Mouse (Mus musculus) limb, embryonic 13.5 days (tissue): Measurements from ENCODE around the gene Habp4. TPM values are rescaled to one million over a fixed set of nuclear protein-coding genes. Genes with fewer than 3 reads are reported as not detected.

ENCODE experiments used
- ATAC-seq: fragments of 200-750 bp; cut with Nextera tagmentation; 2 replicates; pipeline ENCODE4 v1.8.0; 2017; ENCODE audit warnings: low read depth, moderate number of reproducible peaks, moderate TSS enrichment; ENCODE audit not compliant: low FRiP score
- H3K27ac ChIP-seq: fragments of 300-500 bp; sonication (generic); 2 replicates; pipeline ENCODE4 v1.5.1; 2015; ENCODE audit warnings: inconsistent platforms, mild to moderate bottlenecking, moderate library complexity
- H3K27me3 ChIP-seq: fragments of 300-500 bp; sonication (generic); 2 replicates; pipeline ENCODE4 v1.6.1; 2015; ENCODE audit warnings: mild to moderate bottlenecking, inconsistent platforms
- H3K36me3 ChIP-seq: fragments of 300-500 bp; sonication (generic); 2 replicates; pipeline ENCODE4 v1.6.1; 2015; ENCODE audit warnings: inconsistent platforms, mild to moderate bottlenecking, moderate library complexity
- H3K4me1 ChIP-seq: fragments of 300-500 bp; sonication (generic); 2 replicates; pipeline ENCODE4 v1.6.1; 2015; ENCODE audit warnings: inconsistent platforms
- H3K4me2 ChIP-seq: fragments of 300-500 bp; sonication (generic); replicated peaks from 2 replicates; pipeline ENCODE4 v1.6.1; 2015; ENCODE audit warnings: inconsistent platforms, mild to moderate bottlenecking, moderate library complexity
- H3K4me3 ChIP-seq: fragments of 300-500 bp; sonication (generic); 2 replicates; pipeline ENCODE4 v1.5.1; 2015; ENCODE audit warnings: moderate library complexity, mild to moderate bottlenecking, inconsistent platforms
- H3K9ac ChIP-seq: fragments of 300-500 bp; sonication (generic); 2 replicates; pipeline ENCODE4 v1.6.1; 2015; ENCODE audit warnings: mild to moderate bottlenecking, inconsistent platforms
- H3K9me3 ChIP-seq: fragments of 300-500 bp; sonication (generic); 2 replicates; pipeline ENCODE4 v1.6.1; 2016; ENCODE audit warnings: inconsistent platforms
- WGBS: fragments of 180-500 bp; shearing (Covaris S2); methylation state at CpG from one replicate; pipeline ENCODE4 v1.1.7; 2015; 5-methylcytosine and 5-hydroxymethylcytosine counted together
- polyA plus RNA-seq: library from polyadenylated mRNA; unstranded; fragments of >200 nt; fragmentation: Nextera tagmentation; extraction: Ambion mirVana; gene quantifications from 2 replicates; pipeline ENCODE4 v1.2.1, GENCODE M21; 2015

Gene Habp4
- polyA plus RNA-seq, 1 experiment from 2014 or later = 28.2 TPM

GRCm38 (mm10) chr13:64153083-64153682 lies 8.4 kb upstream of the Habp4 start, which contains the start of gene Zfp367:
Gene Zfp367 (minus strand): TSS chr13:64153202.
- peak; percentile 96 for ATAC-seq
- under 1% methylated on average over 56 of the region's 56 CpGs for WGBS
- Histone ChIP-seq H3K27me3 (no peaks in the 10 kb centered on the region; the same call in 1 of the 2 replicates), H3K36me3 (no peaks in the 10 kb centered on the region), H3K4me3 (peak within 1 kb of the TSS; percentile 90), H3K9me3 (no peaks in the 10 kb centered on the region), H3K27ac (peak within 1 kb of the TSS; percentile 80), H3K4me2 (peak within 1 kb of the TSS; percentile 89), H3K9ac (peak within 1 kb of the TSS; percentile 83), H3K4me1 (peaks cover 36% of the 10 kb centered on the region)

- peak overlapping the region; percentile 89 for H3K4me2 ChIP-seq
- peak overlapping the region; percentile 39; the same call in 1 of the 2 replicates for H3K27ac ChIP-seq
- H3K36me3 ChIP-seq = no peaks in the 10 kb centered on the region
- ATAC-seq = peak; percentile 31
- peaks cover 36% of the 10 kb centered on the region for H3K4me1 ChIP-seq
- H3K27me3 ChIP-seq = no peaks in the 10 kb centered on the region; the same call in 1 of the 2 replicates
- peak overlapping the region; percentile 90 for H3K4me3 ChIP-seq
- H3K9me3 ChIP-seq = no peaks in the 10 kb centered on the region
- under 1% methylated on average over 18 of the region's 18 CpGs for WGBS
- H3K9ac ChIP-seq = peak overlapping the region; percentile 43; the same call in 1 of the 2 replicates
Observed at GRCm38 (mm10) chr13:64153751-64154267, 7.8 kb upstream of the Habp4 start.

GRCm38 (mm10) chr13:64154651-64155050 lies 7.0 kb upstream of the Habp4 start:
- Histone ChIP-seq H3K27ac (no peak overlapping the region), H3K27me3 (no peaks in the 10 kb centered on the region; the same call in 1 of the 2 replicates), H3K4me1 (peaks cover 33% of the 10 kb centered on the region), H3K4me3 (no peak overlapping the region), H3K36me3 (no peaks in the 10 kb centered on the region), H3K9me3 (no peaks in the 10 kb centered on the region), H3K4me2 (no peak overlapping the region), H3K9ac (no peak overlapping the region)
- 48% methylated on average over 2 of the region's 2 CpGs for WGBS
- ATAC-seq = no peak

- WGBS = 24% methylated on average over 1 of the region's 1 CpGs
- no peak for ATAC-seq
- Histone ChIP-seq H3K27me3 (no peaks in the 10 kb centered on the region; the same call in 1 of the 2 replicates), H3K27ac (no peak overlapping the region), H3K9ac (no peak overlapping the region), H3K4me2 (no peak overlapping the region), H3K4me1 (peaks cover 30% of the 10 kb centered on the region), H3K9me3 (no peaks in the 10 kb centered on the region), H3K36me3 (no peaks in the 10 kb centered on the region), H3K4me3 (no peak overlapping the region)
Observed at GRCm38 (mm10) chr13:64155171-64155571, 6.5 kb upstream of the Habp4 start.

- Histone ChIP-seq H3K9me3 (no peaks in the 10 kb centered on the region), H3K9ac (no peak overlapping the region), H3K4me1 (peaks cover 20% of the 10 kb centered on the region), H3K4me2 (no peak overlapping the region), H3K36me3 (no peaks in the 10 kb centered on the region), H3K27ac (no peak overlapping the region), H3K4me3 (no peak overlapping the region), H3K27me3 (no peaks in the 10 kb centered on the region; the same call in 1 of the 2 replicates)
- ATAC-seq = no peak
Observed at GRCm38 (mm10) chr13:64156966-64157365, 4.7 kb upstream of the Habp4 start.

DNA sequence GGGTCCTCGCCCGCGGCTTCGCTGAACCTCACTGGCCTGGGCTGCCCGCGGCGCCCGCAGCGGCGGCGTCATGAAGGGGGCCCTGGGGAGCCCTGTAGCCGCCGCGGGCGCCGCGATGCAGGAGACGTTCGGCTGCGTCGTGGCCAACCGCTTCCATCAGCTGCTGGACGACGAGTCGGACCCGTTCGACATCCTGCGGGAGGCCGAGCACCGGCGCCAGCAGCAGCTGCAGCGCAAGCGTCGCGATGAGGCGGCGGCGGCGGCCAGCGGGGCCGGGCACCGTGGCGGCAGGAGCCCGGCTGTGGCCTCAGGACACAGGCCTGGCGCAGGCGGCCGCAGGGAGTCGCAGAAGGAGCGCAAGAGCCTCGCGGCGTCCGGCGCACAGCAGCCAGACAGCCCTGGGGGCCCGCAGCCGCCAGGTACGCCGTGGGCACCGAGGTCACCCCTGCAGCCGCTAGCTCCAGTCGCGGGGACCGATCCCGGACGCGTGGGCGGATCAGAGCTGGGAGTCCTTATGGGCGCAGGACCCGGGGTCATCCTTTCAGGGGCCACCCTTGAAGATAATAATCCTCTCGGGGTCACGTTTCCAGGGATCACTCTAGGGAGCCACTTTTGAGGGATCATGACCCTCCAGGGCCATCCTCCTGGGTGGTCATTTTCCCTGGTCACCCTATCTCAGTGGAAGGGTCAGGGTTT lies 440 bp downstream of the Habp4 start:
- Histone ChIP-seq H3K36me3 (peaks cover 19% of the 10 kb centered on the region), H3K9ac (peak overlapping the region; percentile 85), H3K4me1 (peaks cover 16% of the 10 kb centered on the region), H3K27me3 (no peaks in the 10 kb centered on the region; the same call in 1 of the 2 replicates), H3K4me3 (peak overlapping the region; percentile 70), H3K9me3 (peaks cover 17% of the 10 kb centered on the region), H3K27ac (peak overlapping the region; percentile 73; the same call in 1 of the 2 replicates), H3K4me2 (peak overlapping the region; percentile 98)
- WGBS = under 1% methylated on average over 70 of the region's 71 CpGs
- ATAC-seq = no peak; the same call in 1 of the 2 replicates

- WGBS = 1% methylated on average over 14 of the region's 14 CpGs
- Histone ChIP-seq H3K36me3 (peaks cover 24% of the 10 kb centered on the region), H3K4me2 (peak overlapping the region; percentile 98), H3K9ac (peak overlapping the region; percentile 85), H3K27ac (0 out of 2 replicates have a peak overlapping the region, but pooled peaks have one; percentile 10), H3K9me3 (peaks cover 22% of the 10 kb centered on the region), H3K4me3 (peak overlapping the region; percentile 70), H3K27me3 (no peaks in the 10 kb centered on the region; the same call in 1 of the 2 replicates), H3K4me1 (peaks cover 16% of the 10 kb centered on the region)
- ATAC-seq = no peak
Observed at GRCm38 (mm10) chr13:64162626-64163025, 1.0 kb downstream of the Habp4 start.

DNA sequence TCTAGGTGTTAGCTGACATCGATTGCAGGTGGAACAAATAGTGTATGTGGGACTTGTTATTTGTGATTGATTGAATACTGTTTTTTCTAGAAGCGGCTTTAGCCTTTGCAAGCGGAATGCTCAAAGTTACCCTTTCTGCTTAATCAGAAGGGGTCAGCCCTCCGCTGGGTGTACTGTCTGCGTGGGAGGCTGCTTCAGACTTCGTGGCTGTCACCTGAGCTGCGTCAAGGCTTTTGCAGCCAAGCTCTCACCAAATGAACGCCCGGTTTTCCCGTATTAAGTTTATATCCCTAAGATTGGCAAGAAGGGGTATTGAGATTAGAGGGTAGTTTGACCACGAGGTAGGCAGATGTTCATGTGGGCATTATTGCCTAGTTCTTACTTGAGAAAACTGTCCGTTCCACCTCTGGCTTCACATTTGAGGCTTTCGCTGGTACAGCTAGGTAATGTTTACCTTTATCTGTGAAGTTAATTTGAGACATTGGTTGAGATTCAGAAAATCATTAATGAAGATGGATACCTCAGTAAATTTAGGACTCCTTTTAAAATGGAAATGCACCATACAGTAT lies 1.6 kb downstream of the Habp4 start:
- Histone ChIP-seq H3K9ac (peak overlapping the region; percentile 85), H3K4me3 (peak overlapping the region; percentile 70), H3K27ac (no peak overlapping the region), H3K9me3 (peaks cover 26% of the 10 kb centered on the region), H3K27me3 (no peaks in the 10 kb centered on the region; the same call in 1 of the 2 replicates), H3K36me3 (peaks cover 27% of the 10 kb centered on the region), H3K4me2 (peak overlapping the region; percentile 98), H3K4me1 (peaks cover 16% of the 10 kb centered on the region)
- ATAC-seq = no peak
- WGBS = 33% methylated on average over 13 of the region's 13 CpGs

DNA sequence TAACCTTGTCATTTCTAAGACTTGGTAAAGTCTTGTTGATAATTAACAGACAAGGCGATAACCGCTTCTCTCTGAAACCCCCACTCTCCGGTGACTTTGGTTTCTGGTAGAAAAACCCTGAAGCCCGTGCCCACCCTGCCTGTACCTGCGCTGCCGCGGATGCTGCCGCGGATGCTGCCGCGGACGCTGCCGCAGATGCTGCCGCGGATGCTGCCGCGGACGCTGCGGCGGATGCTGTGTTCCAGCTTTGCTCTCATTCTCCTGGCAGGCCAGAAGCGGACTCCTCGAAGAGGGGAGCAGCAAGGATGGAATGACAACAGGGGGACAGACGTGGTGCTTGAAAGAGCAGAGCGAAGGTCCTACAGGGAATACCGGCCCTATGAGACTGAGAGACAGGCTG lies 8.1 kb downstream of the Habp4 start:
- Histone ChIP-seq H3K27me3 (no peaks in the 10 kb centered on the region), H3K4me3 (no peak overlapping the region), H3K9ac (no peak overlapping the region), H3K36me3 (peaks cover 91% of the 10 kb centered on the region), H3K27ac (no peak overlapping the region), H3K9me3 (peaks cover 74% of the 10 kb centered on the region), H3K4me1 (no peaks in the 10 kb centered on the region), H3K4me2 (no peak overlapping the region)
- no peak for ATAC-seq
- WGBS = 97% methylated on average over 25 of the region's 25 CpGs

GRCm38 (mm10) chr13:64178000-64178399 lies 16.4 kb downstream of the Habp4 start:
- Histone ChIP-seq H3K4me1 (no peaks in the 10 kb centered on the region), H3K9ac (no peak overlapping the region), H3K27ac (no peak overlapping the region), H3K27me3 (no peaks in the 10 kb centered on the region), H3K36me3 (peaks cover 76% of the 10 kb centered on the region), H3K4me2 (no peak overlapping the region), H3K4me3 (no peak overlapping the region), H3K9me3 (peaks cover 2% of the 10 kb centered on the region; the same call in 1 of the 2 replicates)
- WGBS = 78% methylated on average over 7 of the region's 7 CpGs
- no peak for ATAC-seq

DNA sequence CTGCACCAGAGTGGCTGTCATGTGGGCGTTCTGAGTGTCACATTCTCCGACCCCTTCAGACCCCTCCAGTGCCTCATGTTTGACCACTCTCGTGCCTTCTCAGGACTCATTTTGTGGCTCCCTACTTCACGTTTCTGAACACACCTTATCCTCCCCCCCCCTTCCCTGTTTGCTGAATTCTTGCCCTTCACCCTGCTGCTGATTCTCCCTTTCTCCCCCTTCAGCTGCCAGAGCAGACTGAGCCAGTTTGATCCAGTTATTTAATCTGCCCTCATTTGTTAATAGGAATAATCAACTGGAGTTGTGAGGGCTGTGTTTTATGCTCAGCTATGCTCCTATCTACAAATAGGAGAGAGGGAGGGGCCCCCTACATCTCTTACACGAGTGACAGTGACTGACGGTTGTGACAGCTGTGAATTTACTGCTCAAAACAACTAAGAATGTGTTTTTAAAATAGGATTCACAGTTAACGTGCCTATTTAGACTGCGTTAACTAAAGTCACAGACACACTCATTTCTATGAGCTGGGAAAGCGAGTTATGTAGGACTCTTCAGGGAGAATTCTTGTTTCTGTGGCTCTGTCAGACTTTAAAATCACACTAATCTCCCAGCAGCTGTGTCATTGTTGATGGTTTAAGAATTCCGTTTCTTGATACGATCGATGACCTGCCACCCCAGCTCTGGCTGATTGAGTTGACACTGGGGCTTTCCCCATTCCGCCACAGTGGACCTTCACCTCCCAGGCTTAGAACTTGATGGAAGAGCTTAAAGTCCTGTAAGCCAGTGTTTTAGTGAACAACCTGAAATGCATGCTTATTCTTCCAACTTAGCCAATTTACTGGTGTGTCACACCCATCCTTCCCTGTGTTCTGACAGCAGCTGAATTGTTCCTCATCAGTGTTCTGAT lies 17.4 kb downstream of the Habp4 start:
- WGBS = 79% methylated on average over 13 of the region's 13 CpGs
- Histone ChIP-seq H3K27me3 (no peaks in the 10 kb centered on the region), H3K9ac (no peak overlapping the region), H3K36me3 (peaks cover 74% of the 10 kb centered on the region), H3K4me2 (no peak overlapping the region), H3K27ac (no peak overlapping the region), H3K9me3 (no peaks in the 10 kb centered on the region), H3K4me1 (no peaks in the 10 kb centered on the region), H3K4me3 (no peak overlapping the region)
- no peak for ATAC-seq
